Mouse (Mus musculus) monocyte, adult 5-6 weeks (primary cell): ENCODE results near the gene Auts2. TPM values are rescaled to one million over a fixed set of nuclear protein-coding genes. Genes with fewer than 3 reads are reported as not detected.

ENCODE experiments used
- ATAC-seq: fragments of 153-309, 156-312 bp; replicated peaks from 2 replicates; pipeline ENCODE4 v1.8.0; 2017; ENCODE audit warnings: mild to moderate bottlenecking; ENCODE audit not compliant: low TSS enrichment, insufficient number of reproducible peaks, severe bottlenecking, poor library complexity, low FRiP score
- total RNA-seq: library from RNA; stranded (forward); fragments of 200-1000, 200-491, 200-594 nt; gene quantifications from 3 replicates; pipeline ENCODE4 v1.2.3, GENCODE M21; 2017

Gene Auts2
- total RNA-seq, 1 experiment from 2014 or later = not detected

- no peak for ATAC-seq
Measured at GRCm38 (mm10) chr5:131850632-131851335, 692.4 kb downstream of the Auts2 start.

DNA sequence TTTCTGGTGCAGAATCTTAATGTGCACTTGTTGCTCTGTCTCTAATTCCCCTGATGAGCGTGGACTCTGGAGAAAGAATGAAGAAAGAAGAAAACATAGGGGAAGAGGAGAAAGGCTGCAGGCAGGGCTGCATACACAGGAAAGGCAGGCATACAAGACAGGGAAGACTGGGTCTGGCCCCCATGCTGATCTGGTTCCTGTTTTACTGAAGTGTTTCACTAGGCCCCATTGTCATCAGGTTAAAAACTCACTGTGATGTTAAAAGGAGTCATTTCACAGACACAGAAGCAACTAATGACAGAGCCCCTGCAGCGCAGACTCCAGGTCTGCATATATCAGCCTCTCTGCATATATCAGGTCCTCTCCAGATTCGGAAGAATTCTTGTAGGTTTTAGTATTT, 693.5 kb downstream of the Auts2 start:
- ATAC-seq = no peak

DNA sequence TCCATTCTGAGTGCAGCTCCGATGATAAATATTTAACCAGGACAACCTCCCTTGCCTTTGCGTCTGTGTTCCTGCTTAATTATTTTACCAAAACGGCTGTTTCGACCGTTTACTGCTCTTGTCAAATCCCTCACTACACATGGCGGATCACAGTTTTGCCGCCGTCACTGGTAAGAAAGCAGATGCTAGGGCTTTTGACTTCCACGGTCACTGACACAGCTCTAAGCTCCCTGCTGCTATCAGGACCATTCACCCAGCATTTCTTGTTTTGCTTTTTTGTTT, 698.7 kb downstream of the Auts2 start:
- ATAC-seq = no peak

- no peak for ATAC-seq
Measured at GRCm38 (mm10) chr5:131843766-131844518, 699.2 kb downstream of the Auts2 start.

- no peak for ATAC-seq
Measured at GRCm38 (mm10) chr5:131839657-131840315, 703.4 kb downstream of the Auts2 start.

DNA sequence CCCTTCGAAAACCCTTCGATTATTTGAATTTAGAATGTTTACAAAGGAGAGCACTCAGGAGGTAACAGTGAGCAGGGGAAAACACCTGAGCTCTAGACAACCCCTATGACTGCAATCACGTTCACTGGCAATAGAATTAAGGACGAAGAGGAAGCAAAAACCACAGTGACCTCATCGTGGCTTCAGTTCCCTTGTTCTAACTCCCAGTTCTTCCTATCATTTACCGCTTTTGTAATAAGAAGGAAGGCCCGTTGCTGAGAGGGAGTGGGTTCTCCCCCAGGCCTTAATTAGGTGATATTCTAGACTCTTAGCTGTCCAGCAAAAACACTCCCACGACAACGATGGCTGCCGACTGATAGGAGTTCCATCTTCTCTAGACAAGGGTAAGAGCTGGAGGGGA, 704.1 kb downstream of the Auts2 start:
- no peak for ATAC-seq

DNA sequence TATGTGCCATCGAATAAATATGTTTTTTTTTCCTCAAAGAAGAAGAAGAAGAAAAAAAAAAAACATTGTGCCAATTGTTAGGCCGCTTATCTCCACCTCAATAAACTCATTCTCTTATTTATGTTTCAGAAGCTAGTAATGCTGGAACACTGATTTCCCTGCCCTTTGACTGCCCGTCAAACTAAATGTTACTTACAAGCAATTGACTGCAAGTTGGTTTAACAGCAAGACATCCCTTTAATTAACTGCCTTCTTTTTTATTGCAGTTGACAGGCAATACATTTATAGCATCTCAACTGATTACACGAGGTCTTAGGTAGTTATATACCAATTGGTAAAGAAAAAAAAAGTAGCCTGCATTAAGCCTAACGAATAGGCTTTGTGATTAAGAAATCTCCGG, 705.1 kb downstream of the Auts2 start:
- ATAC-seq = no peak

GRCm38 (mm10) chr5:131836014-131836735, 707.0 kb downstream of the Auts2 start:
- no peak for ATAC-seq

- no peak for ATAC-seq
Measured at GRCm38 (mm10) chr5:131832891-131833876, 710.0 kb downstream of the Auts2 start.

DNA sequence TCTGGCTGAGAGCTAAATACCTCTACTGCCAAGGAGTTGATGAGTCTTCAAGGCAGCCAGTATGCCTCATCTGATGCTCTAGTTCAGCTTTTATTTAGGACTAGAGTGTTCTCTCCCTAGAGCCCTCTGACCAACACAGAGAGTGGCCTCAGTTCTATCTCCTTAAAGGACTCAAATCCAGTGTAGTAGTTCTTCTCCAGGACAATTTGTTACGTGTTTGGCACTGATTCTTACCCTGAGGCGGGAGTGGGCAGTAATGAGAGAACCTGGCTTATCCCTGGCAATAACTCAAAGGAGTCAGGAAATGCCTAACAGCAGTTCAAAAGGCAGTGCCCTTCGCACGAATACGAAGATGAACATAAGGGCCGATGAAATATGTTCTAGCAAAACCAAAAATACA, 713.0 kb downstream of the Auts2 start:
- no peak for ATAC-seq

- no peak for ATAC-seq
Measured at GRCm38 (mm10) chr5:131829248-131829647, 713.9 kb downstream of the Auts2 start.

DNA sequence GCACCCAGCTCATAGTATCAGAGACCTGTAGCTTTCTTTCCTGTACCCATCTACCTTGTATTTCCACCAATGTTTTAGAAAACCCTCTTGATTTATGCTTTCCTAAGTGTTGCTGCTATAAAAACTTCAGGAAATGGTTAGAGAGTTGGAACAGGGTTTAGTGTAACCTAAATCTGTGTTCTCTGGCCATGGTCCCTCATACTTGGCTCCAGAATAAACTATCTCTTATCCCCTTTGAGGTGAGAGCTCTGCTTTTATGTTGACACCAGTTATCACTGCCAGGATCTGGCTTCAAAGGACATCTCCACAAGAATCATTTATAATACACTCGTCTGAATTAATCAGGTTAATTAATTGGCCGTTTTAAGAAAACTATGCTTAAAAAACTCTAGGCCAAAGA, 714.5 kb downstream of the Auts2 start:
- no peak for ATAC-seq

GRCm38 (mm10) chr5:131826362-131827261, 716.5 kb downstream of the Auts2 start:
- ATAC-seq = no peak

DNA sequence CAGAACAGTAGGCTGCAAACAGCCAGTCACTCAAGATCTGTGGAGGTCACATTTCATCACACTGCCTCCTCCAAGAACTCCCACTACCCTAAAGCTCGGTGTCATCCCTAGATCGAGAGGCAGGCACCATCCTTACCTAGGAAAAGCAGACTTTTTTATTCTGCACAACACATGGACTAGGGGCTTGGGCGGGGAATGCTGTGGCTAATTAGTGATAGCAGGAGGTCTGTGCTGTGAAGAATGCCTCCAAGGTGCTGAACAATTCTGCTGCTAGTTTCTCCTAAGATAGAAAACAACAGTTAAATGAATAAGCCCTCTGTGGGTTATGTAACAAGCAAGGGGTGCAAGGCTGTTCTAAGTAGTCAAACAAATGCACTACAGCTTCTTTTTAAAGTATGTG, 717.7 kb downstream of the Auts2 start:
- no peak for ATAC-seq

DNA sequence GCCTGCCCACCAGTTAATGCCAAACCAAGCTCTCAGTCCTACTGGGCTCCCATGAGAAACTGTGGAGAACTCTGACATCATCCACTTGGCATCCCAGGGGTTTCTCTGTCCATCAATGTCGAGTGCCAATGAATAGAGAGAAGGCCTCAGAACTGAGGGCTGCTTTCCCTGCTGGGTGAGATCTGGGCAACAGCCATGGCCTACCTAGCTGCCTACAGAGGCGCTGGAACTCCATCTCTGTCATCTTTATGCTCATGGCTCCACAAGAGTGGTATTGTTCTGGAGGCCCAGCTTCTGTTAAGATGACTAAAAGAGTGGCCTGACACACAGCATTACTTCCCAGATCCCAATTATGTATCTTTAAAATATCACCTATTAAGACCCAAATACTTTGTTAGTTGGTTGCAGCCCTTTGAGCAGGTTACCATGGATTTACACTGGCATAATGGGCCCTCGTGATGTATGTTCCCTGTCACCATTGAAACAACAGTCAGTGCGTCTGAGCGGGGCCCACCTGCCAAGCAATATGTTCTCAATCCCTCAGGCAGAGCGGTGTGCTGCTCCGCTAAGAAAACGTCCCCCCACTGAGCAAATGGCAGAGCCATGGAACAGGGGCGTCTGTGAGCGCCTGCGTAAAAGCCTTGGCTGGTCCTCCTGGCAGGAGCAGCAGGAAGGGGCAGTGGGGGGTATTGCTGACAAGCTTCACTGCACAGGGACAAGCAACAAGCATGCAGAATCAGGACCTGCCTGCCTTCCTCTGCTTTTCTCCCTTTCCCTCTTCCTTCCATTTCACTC, 718.8 kb downstream of the Auts2 start:
- no peak for ATAC-seq

GRCm38 (mm10) chr5:131821461-131821860, 721.7 kb downstream of the Auts2 start:
- no peak for ATAC-seq

DNA sequence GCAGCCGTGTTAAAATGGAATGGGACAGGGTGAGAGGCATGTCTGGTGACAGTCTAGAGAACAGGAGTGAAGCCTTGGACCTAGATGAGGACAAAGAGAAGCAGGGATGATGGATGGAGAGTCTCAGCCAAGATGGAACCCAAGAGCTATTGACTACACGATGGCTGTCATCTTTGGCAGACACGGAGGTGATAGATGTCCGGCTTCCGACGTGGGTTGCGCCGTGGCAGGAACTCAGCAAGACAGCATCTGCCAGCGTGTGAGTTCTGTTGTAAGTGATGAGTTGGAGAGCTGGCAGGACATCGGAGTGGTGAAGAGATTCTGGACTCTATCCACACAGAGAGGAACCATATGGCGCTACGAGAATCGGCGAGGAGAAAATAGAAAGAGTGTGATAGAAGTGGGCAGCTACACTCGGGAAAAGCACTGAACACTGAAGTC, 723.9 kb downstream of the Auts2 start:
- no peak for ATAC-seq
